Mouse (Mus musculus) frontal cortex, adult (tissue): ENCODE data around the gene Prg3.

Experiments used
- ATAC-seq: cut with Nextera tagmentation; 2 replicates; pipeline ENCODE4 v1.9.2; 2017; ENCODE audit warnings: mild to moderate bottlenecking, moderate library complexity, mixed read lengths; ENCODE audit not compliant: low TSS enrichment

The Prg3 gene

DNA sequence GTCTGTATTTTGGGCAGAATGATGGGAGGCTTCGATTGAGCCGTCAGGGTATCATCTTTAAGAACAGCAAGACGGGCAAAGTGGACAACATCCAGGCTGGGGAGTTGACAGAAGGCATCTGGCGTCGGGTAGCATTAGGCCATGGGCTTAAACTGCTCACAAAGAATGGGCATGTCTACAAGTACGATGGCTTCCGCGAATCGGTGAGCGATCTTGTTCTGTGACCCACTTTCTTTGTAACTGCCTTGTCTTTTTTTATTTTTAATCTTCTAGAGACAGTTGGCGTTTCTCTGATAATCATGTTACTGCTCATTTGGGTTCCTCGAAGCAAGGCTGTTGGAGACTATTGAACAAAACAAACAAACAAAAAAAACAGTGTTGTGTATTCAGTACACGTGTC lies 50.3 kb downstream of the Prg3 start:
- no peak for ATAC-seq
